Mouse (Mus musculus) liver, embryonic 13.5 days (tissue): ENCODE measurements at regions not wholly inside any gene's neighbourhood (a gene's known extent, or its start where the extent isn't known, plus 50 kb on each side); places are given as distances from the start of the nearest gene placed in this dataset.

Experiments used
- ATAC-seq: fragments of 200-750 bp; cut with Nextera tagmentation; 2 replicates; pipeline ENCODE4 v1.8.0; 2017; ENCODE audit warnings: low read depth, mild to moderate bottlenecking, moderate number of reproducible peaks, moderate library complexity
- DNase-seq: peaks from one replicate; pipeline ENCODE4 v3.0.0; 2022
- H3K27ac ChIP-seq: fragments of 300-500 bp; sonication (generic); 2 replicates; pipeline ENCODE4 v1.5.1; 2015; ENCODE audit warnings: moderate library complexity, mild to moderate bottlenecking, inconsistent platforms
- H3K27me3 ChIP-seq: fragments of 300-500 bp; sonication (generic); 2 replicates; pipeline ENCODE4 v1.6.1; 2015; ENCODE audit warnings: mild to moderate bottlenecking, inconsistent platforms
- H3K36me3 ChIP-seq: fragments of 300-500 bp; sonication (generic); 2 replicates; pipeline ENCODE4 v1.6.1; 2015; ENCODE audit warnings: mild to moderate bottlenecking, inconsistent platforms
- H3K4me1 ChIP-seq: fragments of 300-500 bp; sonication (generic); replicated peaks from 2 replicates; pipeline ENCODE4 v1.6.1; 2015; ENCODE audit warnings: inconsistent platforms
- H3K4me2 ChIP-seq: fragments of 300-500 bp; sonication (generic); 2 replicates; pipeline ENCODE4 v1.6.1; 2015; ENCODE audit warnings: inconsistent platforms, mild to moderate bottlenecking, moderate library complexity
- H3K4me3 ChIP-seq: fragments of 300-500 bp; sonication (generic); replicated peaks from 2 replicates; pipeline ENCODE4 v1.5.1; 2015; ENCODE audit warnings: mild to moderate bottlenecking, inconsistent platforms
- H3K9ac ChIP-seq: fragments of 300-500 bp; sonication (generic); 2 replicates; pipeline ENCODE4 v1.6.1; 2015; ENCODE audit warnings: mild to moderate bottlenecking, inconsistent platforms
- H3K9me3 ChIP-seq: fragments of 300-500 bp; sonication (generic); replicated peaks from 2 replicates; pipeline ENCODE4 v1.6.1; 2016; ENCODE audit warnings: inconsistent platforms
- WGBS: fragments of 180-500 bp; shearing (Covaris S2); methylation state at CpG from one replicate; pipeline ENCODE4 v1.1.7; 2015; ENCODE audit not compliant: insufficient replicate concordance; 5-methylcytosine and 5-hydroxymethylcytosine counted together

GRCm38 (mm10) chr3:46343508-46343907, 104.5 kb downstream of the Pabpc4l start:
- Histone ChIP-seq H3K4me1 (no peaks in the 10 kb centered on the region), H3K36me3 (no peaks in the 10 kb centered on the region), H3K27me3 (no peaks in the 10 kb centered on the region), H3K4me2 (no peak overlapping the region), H3K9me3 (no peaks in the 10 kb centered on the region), H3K27ac (no peak overlapping the region), H3K9ac (no peak overlapping the region), H3K4me3 (no peak overlapping the region)
- DNase-seq = no peak
- WGBS = 53% methylated on average over 3 of the region's 3 CpGs
- 0 out of 2 replicates have a peak, but pooled peaks have one; percentile 51 for ATAC-seq

- Histone ChIP-seq H3K27me3 (no peaks in the 10 kb centered on the region), H3K36me3 (no peaks in the 10 kb centered on the region), H3K4me2 (no peak overlapping the region), H3K27ac (no peak overlapping the region), H3K4me3 (no peak overlapping the region), H3K9ac (no peak overlapping the region), H3K4me1 (no peaks in the 10 kb centered on the region), H3K9me3 (no peaks in the 10 kb centered on the region)
- DNase-seq (no peak), ATAC-seq (no peak)
- 27% methylated on average over 2 of the region's 2 CpGs for WGBS
Measured at GRCm38 (mm10) chr3:46340648-46341280, 107.3 kb downstream of the Pabpc4l start.

- no peak overlapping the region for H3K9ac ChIP-seq
- no peak overlapping the region for H3K4me2 ChIP-seq
- ATAC-seq (no peak), DNase-seq (no peak)
- no peaks in the 10 kb centered on the region for H3K9me3 ChIP-seq
- no peaks in the 10 kb centered on the region for H3K27me3 ChIP-seq
- H3K4me1 ChIP-seq = no peaks in the 10 kb centered on the region
- 37% methylated on average over 1 of the region's 1 CpGs for WGBS
- H3K4me3 ChIP-seq = no peak overlapping the region
- H3K27ac ChIP-seq = no peak overlapping the region
- H3K36me3 ChIP-seq = no peaks in the 10 kb centered on the region
Measured at GRCm38 (mm10) chr3:46334519-46334918, 113.5 kb downstream of the Pabpc4l start.

- Histone ChIP-seq H3K4me1 (no peaks in the 10 kb centered on the region), H3K4me2 (no peak overlapping the region), H3K4me3 (no peak overlapping the region), H3K36me3 (no peaks in the 10 kb centered on the region), H3K9ac (no peak overlapping the region), H3K9me3 (no peaks in the 10 kb centered on the region), H3K27me3 (no peaks in the 10 kb centered on the region), H3K27ac (no peak overlapping the region)
- WGBS = 69% methylated on average over 3 of the region's 3 CpGs
- ATAC-seq = no peak
- no peak for DNase-seq
Measured at GRCm38 (mm10) chr3:46324925-46325324, 123.1 kb downstream of the Pabpc4l start.
